Mouse (Mus musculus) brain, embryonic 18.5 days (tissue): ENCODE measurements around the gene AI837181.
A peak's percentile ranks its signal among the peaks of the same experiment; 100 is the strongest.

Source experiments
- DNase-seq: peaks from one replicate; pipeline ENCODE4 v3.0.0-alpha.2; 2012; ENCODE audit warnings: low read depth, low spot score

The AI837181 gene

DNA sequence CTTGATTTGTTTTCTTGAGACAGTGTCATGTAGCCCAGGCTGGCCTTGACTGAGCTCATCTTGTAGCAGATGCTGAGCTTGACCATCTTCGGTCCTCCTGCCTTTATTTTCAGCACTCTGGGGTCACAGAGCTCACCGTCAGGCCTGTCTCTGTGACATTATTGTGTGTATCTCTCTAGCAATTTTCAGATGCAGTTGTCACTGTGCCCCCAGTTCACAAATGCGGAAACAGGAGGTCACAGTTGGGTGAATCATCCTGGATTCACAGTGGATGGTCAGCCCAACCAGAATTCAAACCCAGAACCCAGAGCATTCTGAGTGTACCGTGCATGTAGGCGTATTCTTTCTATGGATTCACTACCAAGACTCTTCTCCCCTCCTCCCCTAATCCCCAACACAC, 20.8 kb downstream of the AI837181 start:
- no peak for DNase-seq

DNA sequence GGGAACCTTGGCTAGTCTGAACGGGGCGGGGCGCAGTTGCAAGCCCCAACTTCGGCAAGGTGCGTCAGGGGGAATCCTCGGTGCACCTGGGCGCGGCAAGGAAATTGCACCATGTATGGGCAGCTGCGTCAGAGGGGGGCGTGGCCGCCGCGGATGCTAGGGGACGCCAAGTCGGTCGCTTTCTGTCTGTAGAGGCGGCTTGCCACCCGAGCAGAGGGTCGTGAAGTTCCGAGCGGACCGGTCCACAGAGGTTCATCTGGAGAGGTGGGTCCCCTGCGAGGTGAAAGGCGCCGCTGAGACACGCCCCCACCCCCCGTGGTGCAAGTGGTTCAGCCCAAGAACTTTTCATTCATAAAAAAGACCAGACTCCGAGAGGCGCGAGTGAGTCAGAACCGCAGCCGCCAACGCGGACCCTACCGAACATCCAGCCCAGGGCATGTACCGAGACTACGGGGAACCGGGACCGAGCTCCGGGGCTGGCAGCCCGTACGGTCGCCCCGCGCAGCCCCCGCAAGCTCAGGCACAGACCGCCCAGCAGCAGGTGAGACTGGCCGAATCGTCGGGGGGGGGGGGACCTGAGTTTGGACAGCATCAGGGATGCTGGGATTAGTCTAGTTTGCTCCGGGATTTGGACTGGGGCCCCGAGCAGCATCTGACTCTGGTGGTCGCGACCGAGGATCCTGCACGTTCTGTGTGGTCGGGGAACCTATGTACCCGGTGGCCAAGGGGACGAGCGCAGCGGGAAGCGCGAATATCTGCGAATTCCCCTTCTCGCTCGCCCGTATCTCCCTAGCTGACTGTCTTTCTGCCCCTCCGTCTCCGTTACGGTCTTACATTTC, 22.8 kb downstream of the AI837181 start, which contains the start of gene Fosl1:
Gene Fosl1 (plus strand): TSS at position 33 of the 839 bp plus-strand sequence.
- DNase-seq: no peak

DNA sequence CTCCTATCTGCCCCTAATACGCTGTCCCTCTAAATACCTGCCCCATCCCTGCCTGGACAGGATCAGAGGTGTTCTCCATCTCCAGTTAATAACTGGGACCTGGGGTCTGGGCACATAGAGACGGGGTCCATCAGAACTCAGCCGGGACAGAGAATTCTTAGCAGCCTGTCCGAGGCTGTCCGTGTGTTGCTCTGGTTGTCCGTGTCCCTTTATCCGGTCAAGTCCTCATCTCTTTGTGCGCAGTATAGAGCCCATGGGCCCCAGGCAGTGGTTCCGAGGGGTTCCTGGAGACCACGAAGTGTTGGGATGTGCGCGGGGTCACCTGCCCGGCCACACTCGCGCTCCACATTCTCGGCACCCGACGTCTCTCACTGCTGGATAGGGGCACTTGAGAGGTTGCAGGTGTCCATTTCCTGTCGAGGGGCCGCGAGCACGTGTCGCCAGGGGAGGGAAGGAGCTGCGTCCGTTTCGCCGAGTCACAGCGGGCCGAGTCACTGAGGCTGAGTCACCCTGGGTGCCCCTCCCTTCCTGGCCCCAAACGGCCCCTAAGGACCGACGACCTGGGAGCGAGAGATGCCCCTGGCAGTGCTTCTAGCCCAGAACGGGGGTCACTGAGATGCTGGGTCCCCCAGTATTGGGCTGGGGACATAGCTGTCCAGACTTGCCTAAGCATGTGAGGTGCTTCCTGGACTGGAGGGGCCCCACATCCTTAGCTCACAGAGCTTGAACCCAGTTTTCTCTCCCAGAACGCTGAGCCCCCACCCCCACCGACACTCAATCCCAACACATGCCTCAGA, 23.6 kb downstream of the AI837181 start:
- no peak for DNase-seq

DNA sequence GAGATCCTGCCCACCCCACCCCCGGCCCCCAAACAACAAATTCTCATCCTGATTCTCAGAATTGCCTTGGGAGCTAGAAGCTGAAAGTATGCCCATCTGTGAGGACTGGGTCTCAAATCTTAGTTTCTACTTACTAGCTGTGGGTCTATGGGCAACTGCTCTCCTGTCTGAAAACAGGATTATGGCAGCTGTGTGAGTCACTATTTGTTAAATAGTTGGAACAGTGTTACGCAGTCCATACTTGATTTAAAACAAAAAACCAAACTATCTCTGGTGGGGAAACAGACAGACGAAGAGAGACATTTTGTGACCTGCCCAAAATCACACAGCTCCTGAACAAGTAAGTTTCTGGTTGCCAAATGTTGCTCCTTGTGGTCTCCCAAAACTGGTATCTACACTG, 24.7 kb downstream of the AI837181 start:
- DNase-seq: no peak

DNA sequence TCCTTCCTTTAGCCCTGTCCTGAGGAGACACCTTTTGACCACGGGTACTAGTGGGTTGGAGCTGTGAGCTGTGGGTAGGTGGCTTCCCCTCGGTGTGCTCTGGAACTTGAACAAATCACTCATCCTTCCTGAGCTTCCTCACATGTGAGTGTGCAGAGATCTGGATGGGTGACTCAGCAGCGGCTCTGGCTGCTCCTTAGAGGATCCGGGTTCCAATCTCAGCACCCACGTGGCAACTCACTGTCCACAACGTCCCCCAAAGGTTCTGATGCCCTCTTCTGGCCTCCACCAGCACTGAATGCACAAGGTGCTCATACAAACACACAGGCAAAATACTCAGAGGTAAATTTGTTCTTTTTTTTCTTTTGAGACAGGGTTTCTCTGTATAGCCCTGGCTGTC, 26.8 kb downstream of the AI837181 start:
- no peak for DNase-seq

DNA sequence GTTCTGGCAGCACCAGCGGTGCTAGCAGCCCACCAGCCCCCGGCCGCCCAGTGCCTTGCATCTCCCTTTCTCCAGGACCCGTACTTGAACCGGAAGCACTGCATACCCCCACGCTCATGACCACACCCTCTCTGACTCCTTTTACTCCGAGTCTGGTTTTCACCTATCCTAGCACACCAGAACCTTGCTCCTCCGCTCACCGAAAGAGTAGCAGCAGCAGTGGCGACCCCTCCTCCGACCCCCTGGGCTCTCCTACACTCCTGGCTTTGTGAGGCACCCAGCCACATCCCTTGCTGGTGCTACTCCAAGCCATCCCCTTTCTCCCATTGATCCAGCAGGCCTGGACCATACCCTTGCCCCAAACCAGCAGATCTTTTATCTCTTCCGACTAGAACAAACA, 30.1 kb downstream of the AI837181 start:
- DNase-seq: no peak

DNA sequence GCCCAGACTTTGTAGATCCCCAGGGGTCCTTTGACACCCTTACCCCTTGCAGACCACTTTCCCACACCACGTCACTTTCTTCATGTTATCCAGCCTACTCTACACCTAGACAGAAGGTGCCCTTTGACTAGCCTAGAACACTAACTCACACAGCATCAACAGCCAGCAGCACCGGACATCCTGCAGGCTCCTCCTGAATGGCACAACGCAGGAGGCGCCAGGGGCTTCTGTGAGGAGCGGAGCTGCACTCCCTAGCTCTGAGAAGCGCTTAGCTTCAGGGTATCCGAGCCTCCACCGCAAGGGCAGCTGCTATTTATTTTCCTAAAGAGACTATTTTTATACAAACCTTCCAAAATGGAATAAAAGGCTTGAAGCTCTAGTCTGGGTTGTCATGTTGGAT, 30.6 kb downstream of the AI837181 start:
- no peak for DNase-seq

DNA sequence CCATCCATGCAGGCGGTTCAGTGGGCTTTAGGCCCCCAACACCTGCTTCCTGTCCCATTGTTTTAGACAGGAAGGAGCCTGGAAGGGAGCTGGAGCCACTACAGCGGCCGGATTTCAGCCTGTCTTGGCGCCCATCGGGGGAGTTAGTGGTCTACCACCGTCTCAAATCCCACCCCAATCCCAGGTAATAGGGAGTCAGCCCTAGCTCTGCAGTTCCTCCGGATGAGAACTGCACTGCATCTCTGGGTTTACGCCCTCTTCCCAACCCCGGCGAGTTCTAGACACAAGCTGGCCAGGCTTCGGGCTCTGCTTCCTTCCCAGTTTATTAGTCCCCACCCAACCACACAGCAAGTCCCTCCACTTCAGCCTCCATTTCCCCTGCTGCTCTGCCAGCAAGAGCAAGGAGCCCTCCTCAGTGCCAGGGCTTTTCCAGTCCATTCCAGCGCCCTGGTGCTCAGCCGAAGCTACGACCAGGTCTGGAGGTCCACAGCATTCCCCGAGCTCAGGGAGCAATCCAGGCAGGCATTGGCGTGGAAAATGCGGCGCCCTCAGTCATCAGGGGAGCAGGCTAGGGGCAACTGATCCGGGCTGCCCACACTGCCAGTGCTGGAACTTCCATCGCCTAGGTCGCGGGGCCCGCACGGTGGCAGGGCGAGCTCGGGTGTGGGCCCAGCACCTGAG, 31.4 kb downstream of the AI837181 start:
- no peak for DNase-seq

DNA sequence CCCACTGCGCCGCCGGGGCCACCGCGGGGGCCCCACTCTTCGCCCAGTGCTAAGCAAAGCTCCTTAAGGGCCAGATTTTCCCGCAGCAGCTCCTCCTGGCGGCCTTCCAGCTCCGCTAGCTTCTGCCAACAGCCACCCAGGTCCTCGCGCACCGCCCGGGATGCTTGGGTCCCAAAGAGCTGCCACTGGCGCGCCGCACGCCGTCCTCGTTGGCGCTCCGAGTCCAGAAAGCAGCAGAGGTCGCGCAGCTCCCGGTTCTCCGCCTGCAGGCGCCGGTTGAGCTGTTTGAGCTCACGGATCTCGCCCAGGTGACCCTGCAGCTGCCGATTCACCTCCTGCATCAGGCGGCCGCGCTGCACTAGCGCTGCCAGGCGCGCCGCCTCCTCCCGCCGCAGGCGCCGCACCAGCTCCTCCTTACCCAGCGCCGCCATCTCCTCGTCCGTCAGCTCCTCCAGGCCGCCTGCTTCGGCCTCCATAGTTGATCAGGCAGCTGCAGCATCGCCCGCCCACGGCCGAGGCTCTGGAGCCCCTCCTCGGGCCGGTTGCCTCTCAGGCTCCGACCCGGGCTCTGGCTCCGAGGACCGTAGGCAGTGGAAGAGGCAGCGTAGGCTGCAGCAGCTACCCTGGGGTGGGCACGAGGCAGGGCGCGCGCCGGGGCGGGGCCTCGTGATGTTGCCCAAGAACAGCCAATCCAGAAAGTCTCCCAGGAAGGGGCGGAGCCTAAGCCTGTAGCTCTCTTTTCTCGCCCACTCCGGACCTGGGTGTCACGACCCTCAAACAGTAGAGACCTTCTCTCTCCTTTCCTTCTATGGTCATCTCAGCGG, 32.2 kb downstream of the AI837181 start:
- DNase-seq: peak; percentile 89

DNA sequence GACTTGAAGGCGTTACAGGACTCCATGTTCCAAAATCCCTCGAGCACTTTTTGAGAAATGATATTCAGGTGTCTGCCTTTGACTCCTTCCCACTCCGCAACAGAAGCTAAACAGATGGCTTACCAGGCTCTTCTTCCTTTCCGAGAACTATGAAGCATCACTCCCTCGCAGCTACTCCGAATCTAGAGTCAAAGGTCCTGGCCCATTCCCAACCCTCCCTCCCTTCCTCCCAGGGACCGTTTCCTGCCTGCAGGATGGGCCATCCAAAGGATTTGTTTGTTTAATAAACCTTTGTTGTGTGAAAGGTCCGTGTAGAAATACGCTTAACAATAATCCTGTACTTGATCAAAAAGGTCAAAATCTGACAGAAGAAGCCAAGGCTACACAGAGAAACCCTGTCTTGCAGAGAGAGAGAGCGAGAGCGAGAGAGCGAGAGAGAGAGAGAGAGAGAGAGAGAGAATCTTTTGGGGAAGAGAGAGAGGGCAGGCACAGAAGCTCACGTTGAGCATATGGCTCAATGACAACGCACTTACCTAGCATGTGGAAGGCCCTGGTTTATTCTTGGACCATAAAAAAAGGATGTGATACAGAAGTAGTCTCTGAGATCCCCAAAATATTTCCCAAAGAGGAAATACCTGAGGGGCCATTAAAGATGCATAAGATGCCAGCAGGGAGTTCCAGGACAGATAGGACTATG, 33.0 kb downstream of the AI837181 start, which contains the start of gene Ccdc85b:
Gene Ccdc85b (minus strand): TSS at position 149 of the 697 bp plus-strand sequence.
- no peak for DNase-seq

DNA sequence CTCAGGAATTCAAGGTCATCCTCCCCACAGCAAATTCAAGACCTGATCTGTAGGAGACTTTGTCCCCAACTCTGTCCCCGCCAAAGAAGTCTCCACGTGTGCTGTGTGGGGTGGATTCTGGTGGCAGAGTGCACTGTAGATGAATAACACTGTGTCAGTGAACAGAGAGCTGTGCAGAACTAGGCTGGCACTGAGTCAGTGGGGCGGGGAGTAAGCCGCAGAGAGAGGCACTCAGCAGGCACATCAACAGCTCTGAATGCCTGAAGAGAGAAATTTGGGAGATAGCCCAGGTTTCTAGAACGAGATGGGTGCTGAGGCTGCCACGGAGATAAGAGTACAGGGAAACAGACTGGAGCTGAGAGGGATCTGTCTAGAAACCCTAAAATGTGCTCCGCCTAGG, 34.1 kb downstream of the AI837181 start:
- no peak for DNase-seq

DNA sequence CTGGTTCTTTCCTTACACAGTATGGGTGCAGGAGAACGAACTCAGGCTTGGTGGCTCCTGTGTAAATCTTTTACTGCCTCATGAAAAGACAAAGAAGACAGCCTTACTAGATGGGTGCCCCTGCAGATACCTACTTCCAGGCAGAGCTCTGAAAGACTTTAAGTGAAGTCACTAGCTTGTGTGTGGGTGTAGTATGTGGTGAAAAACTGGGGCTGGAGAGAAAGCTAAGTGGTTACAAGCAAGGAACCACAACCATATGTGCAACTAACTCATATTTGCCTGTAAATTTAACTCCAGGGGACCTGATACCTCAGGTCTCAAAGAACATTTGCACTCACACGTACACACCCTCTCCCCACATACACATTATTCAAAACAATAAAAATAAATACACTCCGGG, 35.0 kb downstream of the AI837181 start:
- DNase-seq: no peak

DNA sequence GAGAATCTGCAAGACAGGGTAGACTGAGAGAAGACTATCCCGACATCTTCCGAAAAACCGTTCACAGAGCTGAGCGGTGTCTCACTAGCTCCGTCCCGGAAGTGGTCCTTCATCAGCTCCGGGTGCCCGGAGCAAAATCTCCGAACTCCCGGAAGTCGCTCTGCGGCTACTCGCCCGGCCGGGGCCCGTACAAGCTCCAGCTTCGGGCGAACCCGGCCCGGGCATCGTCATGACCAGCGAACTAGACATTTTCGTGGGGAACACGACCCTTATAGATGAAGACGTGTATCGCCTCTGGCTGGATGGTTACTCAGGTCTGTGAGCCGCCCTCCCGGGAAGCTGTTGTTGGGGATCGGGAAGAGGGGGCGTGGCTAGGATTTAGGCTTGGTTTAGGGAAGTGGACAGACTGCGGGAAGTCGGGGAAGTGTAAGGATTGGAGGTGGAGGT, 35.5 kb downstream of the AI837181 start, which contains the start of gene Fibp:
Gene Fibp (plus strand): TSS at position 151 of the 447 bp plus-strand sequence.
- peak; percentile 70 for DNase-seq

DNA sequence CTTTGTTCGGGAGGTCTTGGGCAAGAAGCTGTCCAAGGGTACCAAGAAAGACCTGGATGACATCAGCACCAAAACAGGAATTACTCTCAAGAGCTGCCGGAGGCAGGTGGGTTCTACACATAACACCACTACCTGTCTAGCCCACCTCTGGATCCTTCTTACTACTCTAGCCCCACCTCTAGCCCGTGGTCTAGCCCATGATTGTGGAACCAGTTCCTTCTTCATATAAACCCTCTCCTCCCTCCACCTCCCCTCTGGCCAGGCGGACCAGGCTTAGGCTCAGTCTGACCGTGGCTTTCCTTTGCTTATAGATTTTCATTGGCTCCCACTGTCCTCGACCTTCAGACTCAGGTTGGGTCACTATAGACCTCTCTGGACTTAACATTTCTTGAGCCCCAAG, 36.5 kb downstream of the AI837181 start:
- no peak for DNase-seq

DNA sequence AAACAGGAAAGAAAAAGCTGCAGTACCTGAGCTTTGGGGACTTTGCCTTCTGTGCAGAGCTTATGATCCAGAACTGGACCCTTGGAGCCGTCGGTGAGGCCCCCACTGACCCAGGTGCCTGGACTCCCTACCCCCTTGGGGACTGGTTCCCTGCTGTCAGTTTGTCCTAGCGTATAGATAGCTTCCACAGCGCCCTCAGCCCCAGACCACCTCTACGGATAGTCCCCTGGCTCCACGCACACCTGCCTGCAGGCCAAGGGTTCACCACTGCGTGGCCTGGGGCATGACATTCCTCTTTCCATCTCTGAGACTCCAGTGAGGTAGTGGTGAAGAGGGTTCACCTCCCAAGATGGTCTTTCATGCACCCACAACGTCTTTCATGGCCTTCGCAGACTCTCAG, 38.3 kb downstream of the AI837181 start:
- DNase-seq: no peak

DNA sequence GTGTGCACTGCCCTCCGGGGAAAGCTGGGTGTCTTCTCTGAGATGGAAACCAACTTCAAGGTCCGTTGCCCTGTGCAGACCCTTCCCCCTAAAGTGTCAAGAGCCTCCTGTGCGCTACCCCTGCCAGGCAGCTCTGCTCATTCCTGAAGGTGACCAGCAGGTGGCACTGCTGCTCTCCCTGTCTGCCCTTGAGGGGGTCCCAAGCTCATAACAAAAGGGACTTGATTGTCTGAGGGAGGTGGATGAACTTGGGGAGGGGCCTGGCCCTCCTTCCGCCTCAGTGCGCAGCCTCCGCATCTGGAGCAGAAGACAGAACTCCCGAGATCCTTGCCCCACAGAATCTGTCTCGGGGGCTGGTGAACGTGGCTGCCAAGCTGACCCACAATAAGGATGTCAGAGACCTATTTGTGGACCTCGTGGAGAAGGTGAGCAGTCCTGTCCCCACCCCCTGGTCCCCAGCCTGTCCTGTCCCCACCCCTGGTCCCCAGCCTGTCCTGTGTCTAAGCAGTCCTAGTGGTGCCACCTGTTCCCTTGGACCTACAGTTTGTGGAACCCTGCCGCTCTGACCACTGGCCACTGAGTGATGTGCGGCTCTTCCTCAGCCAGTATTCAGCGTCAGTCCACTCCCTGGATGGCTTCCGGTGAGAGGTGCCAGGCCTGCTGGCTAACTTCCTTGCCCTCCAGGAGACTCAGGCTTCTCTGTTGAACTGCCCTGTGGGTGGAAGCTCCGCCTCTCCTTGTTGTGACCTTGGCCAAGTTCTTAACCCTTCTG, 39.0 kb downstream of the AI837181 start:
- no peak for DNase-seq

DNA sequence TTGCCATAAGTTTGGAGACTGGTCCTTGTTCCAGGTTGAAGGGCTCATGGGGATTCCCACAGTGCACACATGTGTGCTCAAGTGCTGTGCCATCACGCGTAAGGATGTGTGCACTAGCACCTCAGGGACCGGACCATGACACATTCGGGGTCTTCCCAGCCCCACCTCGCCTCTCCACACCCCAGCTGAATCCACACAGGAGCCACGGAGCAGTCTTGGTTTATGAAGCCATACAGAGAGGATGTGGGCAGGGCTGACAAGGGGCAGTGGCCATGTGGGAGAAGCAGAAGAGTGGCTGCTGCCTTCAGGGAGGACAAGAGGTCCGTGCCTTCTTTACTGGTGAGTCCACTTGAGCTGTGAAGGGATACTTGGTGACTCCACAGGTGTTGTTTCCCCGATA, 40.1 kb downstream of the AI837181 start:
- no peak for DNase-seq

DNA sequence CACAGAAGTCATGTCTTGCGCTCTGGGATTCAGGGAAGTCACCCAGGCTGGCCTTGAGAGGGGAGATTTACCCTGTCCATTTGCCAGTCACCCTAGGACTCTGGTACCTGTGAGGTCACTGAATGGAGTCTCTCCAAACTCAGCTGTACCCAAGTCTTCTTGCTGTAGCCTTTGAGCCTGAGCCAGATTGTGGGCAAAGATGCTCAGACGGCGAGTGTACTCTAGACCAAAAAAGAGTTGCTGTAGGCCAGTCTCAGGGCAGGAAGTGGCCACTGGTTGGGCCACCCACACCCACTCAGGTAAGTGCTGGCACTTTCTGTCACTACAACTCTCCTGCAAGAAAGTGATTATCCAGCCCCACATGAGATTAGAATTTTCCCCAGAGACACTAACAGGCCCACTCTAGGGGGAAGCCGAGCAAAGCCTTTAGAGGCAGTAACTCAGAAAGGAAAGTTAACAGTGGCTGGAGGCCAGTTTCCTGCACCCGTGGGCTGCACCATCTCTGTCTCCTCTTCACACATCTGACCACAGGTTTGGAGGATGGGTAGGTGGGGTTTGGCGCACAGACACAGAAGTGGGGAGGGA, 42.1 kb downstream of the AI837181 start:
- no peak for DNase-seq

DNA sequence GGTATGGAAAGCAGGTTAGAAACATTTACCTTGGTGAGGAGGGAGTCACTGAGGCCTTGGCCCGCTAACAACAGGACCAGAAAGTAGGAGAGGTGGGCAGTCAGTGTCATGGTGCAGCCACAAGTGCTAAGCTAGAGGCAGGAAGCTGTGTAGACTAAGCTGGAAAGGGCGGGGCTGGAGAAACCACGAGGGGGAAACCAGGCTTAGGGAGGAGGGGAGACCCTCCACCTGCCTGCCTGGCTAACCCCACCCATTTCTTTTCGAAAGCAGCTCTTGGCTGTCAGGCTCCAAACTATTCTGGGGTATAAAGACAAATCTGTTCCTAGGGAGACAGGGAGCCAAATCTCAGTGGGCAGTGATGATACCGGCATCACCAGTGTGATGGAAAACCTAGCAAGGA, 43.4 kb downstream of the AI837181 start, which contains the start of gene Ctsw:
Gene Ctsw (minus strand): TSS at position 134 of the 400 bp plus-strand sequence.
- no peak for DNase-seq
